Mouse (Mus musculus) midbrain, embryonic 10.5 days (tissue): ENCODE results near the gene Med21. TPM values are rescaled to one million over a fixed set of nuclear protein-coding genes. Genes with fewer than 3 reads are reported as not detected.

Source experiments
- DNase-seq: peaks from one replicate; pipeline ENCODE4 v3.0.0-alpha.2; 2017; ENCODE audit warnings: low spot score
- H3K27ac ChIP-seq: fragments of 300-500 bp; sonication (generic); replicated peaks from 2 replicates; pipeline ENCODE4 v1.5.1; 2016; ENCODE audit warnings: mild to moderate bottlenecking
- H3K27me3 ChIP-seq: fragments of 300-500 bp; sonication (generic); 2 replicates; pipeline ENCODE4 v1.6.1; 2016; ENCODE audit warnings: low read depth, mild to moderate bottlenecking; ENCODE audit not compliant: poor library complexity, severe bottlenecking
- H3K36me3 ChIP-seq: fragments of 300-500 bp; sonication (generic); 2 replicates; pipeline ENCODE4 v1.6.1; 2016; ENCODE audit warnings: mild to moderate bottlenecking, moderate library complexity
- H3K4me1 ChIP-seq: fragments of 300-500 bp; sonication (generic); 2 replicates; pipeline ENCODE4 v1.6.1; 2016
- H3K4me3 ChIP-seq: fragments of 300-500 bp; sonication (generic); 2 replicates; pipeline ENCODE4 v1.5.1; 2016; ENCODE audit warnings: mild to moderate bottlenecking, moderate library complexity
- H3K9me3 ChIP-seq: fragments of 300-500 bp; sonication (generic); replicated peaks from 2 replicates; pipeline ENCODE4 v1.6.1; 2016; ENCODE audit warnings: mild to moderate bottlenecking
- WGBS: fragments of 180-500 bp; shearing (Covaris S2); methylation state at CpG from one replicate; pipeline ENCODE4 v1.1.7; 2016; 5-methylcytosine and 5-hydroxymethylcytosine counted together
- polyA plus RNA-seq: library from polyadenylated mRNA; unstranded; fragments of >200 nt; fragmentation: Nextera tagmentation; extraction: Ambion mirVana; gene quantifications from 2 replicates; pipeline ENCODE4 v1.2.1, GENCODE M21; 2016

Med21 gene
- polyA plus RNA-seq: 132 and 135 TPM in 2 replicates

GRCm38 (mm10) chr6:146642276-146643183, at the start of gene Med21, which contains the start of gene Tm7sf3:
Gene Med21, plus strand, starts transcription at chr6:146642547.
Gene Tm7sf3, minus strand, starts transcription at chr6:146642824.
- Histone ChIP-seq H3K4me1 (peaks cover 18% of the 10 kb centered on the region), H3K9me3 (no peaks in the 10 kb centered on the region), H3K27ac (peak within 1 kb of the TSS; percentile 96), H3K4me3 (peak within 1 kb of the TSS; percentile 91), H3K27me3 (peaks cover 7% of the 10 kb centered on the region; the same call in 1 of the 2 replicates), H3K36me3 (0 out of 2 replicates have a peak, but pooled peaks cover 2% of the 10 kb centered on the region)
- 1% methylated on average over 60 of the region's 60 CpGs for WGBS
- peak; percentile 99 for DNase-seq

- no peaks in the 10 kb centered on the region for H3K27me3 ChIP-seq
- H3K4me3 ChIP-seq: no peak overlapping the region
- H3K36me3 ChIP-seq: peaks cover 96% of the 10 kb centered on the region
- 98% methylated on average over 4 of the region's 4 CpGs for WGBS
- no peaks in the 10 kb centered on the region for H3K9me3 ChIP-seq
- H3K4me1 ChIP-seq: no peaks in the 10 kb centered on the region
- H3K27ac ChIP-seq: no peak overlapping the region
- no peak for DNase-seq
Observed at GRCm38 (mm10) chr6:146602601-146603000, 39.7 kb upstream of the Med21 start.

DNA sequence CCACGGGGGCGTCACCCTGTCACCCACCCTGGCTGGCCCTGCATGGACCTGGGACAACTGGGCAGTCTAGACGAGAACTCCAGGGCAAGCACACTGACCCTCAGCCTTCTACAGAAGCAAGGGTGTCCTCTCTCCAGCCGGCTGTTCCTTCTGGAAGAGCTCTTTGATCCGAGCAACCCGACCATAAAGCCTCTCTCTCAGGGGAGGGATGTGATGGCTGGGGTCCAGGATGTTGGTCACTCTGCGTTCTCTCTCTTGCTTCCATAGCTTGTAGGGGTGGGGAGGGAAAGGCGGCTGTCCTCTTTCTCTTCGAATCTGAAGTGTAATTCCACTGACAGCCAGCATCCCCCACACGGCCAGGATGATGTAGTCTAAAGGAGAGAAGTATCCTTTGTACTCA, 38.7 kb upstream of the Med21 start:
- Histone ChIP-seq H3K4me3 (no peak overlapping the region), H3K36me3 (peaks cover 95% of the 10 kb centered on the region), H3K27me3 (no peaks in the 10 kb centered on the region), H3K27ac (no peak overlapping the region), H3K9me3 (no peaks in the 10 kb centered on the region), H3K4me1 (no peaks in the 10 kb centered on the region)
- 83% methylated on average over 10 of the region's 10 CpGs for WGBS
- DNase-seq: no peak

GRCm38 (mm10) chr6:146611385-146611784, 31.0 kb upstream of the Med21 start:
- Histone ChIP-seq H3K4me3 (no peak overlapping the region), H3K36me3 (peaks cover 88% of the 10 kb centered on the region), H3K9me3 (no peaks in the 10 kb centered on the region), H3K27ac (no peak overlapping the region), H3K27me3 (no peaks in the 10 kb centered on the region), H3K4me1 (no peaks in the 10 kb centered on the region)
- no peak for DNase-seq
- WGBS: 92% methylated on average over 6 of the region's 6 CpGs

DNA sequence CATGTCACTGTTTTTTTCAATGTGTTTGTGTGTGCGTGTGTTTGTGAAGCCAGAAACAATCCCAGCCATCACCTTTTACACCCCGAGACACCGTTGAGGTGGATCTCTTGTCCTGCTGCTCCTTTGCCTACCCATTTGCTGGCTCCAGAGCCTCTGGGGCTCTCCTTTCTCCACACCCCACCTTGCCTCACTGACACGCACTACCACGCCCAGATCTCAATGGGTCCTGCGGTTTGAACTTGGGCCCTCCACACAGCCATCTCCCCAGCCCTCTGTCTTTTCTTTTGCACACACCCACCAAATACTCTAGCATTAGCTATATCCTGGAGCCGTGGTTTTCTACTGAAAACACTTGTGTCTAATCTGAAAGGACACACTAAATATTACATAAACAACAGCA, 30.4 kb upstream of the Med21 start:
- Histone ChIP-seq H3K4me3 (no peak overlapping the region), H3K4me1 (no peaks in the 10 kb centered on the region), H3K27ac (no peak overlapping the region), H3K9me3 (no peaks in the 10 kb centered on the region), H3K27me3 (no peaks in the 10 kb centered on the region), H3K36me3 (peaks cover 88% of the 10 kb centered on the region)
- 92% methylated on average over 7 of the region's 7 CpGs for WGBS
- no peak for DNase-seq

GRCm38 (mm10) chr6:146612736-146613135, 29.6 kb upstream of the Med21 start:
- no peak for DNase-seq
- Histone ChIP-seq H3K4me3 (no peak overlapping the region), H3K36me3 (peaks cover 88% of the 10 kb centered on the region), H3K4me1 (no peaks in the 10 kb centered on the region), H3K27ac (no peak overlapping the region), H3K27me3 (no peaks in the 10 kb centered on the region), H3K9me3 (no peaks in the 10 kb centered on the region)
- WGBS: 91% methylated on average over 5 of the region's 5 CpGs

DNA sequence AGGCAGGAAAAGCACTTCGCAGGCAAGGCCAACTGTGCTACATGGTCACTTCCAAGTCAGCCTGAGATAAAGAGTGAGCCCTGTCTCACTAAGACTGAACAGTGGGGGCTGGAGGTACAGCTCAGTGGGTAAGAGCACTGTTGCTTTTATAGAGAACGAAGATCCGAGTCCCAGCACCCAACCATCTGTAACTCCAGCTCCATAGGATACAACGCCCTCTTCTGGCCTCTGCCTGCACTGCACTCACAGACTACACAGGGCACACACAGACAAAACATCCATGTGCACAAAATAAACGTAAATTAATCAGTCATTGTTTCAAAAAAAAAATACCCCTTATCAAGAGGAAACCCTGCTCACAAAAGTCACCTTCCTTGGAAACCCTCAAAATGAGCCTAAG, 28.4 kb upstream of the Med21 start:
- H3K36me3 ChIP-seq: peaks cover 90% of the 10 kb centered on the region
- H3K4me1 ChIP-seq: no peaks in the 10 kb centered on the region
- no peaks in the 10 kb centered on the region for H3K9me3 ChIP-seq
- WGBS: 89% methylated on average over 5 of the region's 5 CpGs
- DNase-seq: no peak
- H3K27me3 ChIP-seq: no peaks in the 10 kb centered on the region
- no peak overlapping the region for H3K27ac ChIP-seq
- no peak overlapping the region for H3K4me3 ChIP-seq

DNA sequence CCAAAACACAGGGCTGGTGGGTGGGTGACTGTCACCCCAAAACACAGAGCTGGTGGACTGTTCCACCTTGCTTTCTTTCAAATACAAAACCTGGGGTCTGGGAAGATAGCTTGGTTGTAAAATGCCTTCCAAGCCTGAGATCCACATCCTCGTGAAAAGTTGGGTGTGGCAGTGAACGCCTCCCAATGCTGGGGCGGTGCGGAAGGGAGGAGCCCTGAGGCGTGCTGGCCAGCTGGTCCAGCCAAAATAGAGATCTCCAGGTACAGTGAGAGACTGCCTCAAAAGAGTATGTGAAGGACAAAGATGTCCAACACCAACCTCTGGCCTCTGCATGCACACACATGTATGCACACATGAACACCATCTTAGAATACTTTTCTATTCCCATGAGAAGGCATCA, 27.8 kb upstream of the Med21 start:
- DNase-seq: no peak
- H3K27me3 ChIP-seq: no peaks in the 10 kb centered on the region
- peaks cover 89% of the 10 kb centered on the region for H3K36me3 ChIP-seq
- no peak overlapping the region for H3K4me3 ChIP-seq
- 92% methylated on average over 5 of the region's 5 CpGs for WGBS
- H3K27ac ChIP-seq: no peak overlapping the region
- H3K9me3 ChIP-seq: no peaks in the 10 kb centered on the region
- no peaks in the 10 kb centered on the region for H3K4me1 ChIP-seq

- DNase-seq: no peak
- Histone ChIP-seq H3K4me1 (no peaks in the 10 kb centered on the region), H3K9me3 (no peaks in the 10 kb centered on the region), H3K36me3 (peaks cover 85% of the 10 kb centered on the region), H3K27me3 (no peaks in the 10 kb centered on the region), H3K27ac (no peak overlapping the region), H3K4me3 (no peak overlapping the region)
- 90% methylated on average over 8 of the region's 8 CpGs for whole genome bisulfite sequencing
Observed at GRCm38 (mm10) chr6:146615891-146616290, 26.5 kb upstream of the Med21 start.

DNA sequence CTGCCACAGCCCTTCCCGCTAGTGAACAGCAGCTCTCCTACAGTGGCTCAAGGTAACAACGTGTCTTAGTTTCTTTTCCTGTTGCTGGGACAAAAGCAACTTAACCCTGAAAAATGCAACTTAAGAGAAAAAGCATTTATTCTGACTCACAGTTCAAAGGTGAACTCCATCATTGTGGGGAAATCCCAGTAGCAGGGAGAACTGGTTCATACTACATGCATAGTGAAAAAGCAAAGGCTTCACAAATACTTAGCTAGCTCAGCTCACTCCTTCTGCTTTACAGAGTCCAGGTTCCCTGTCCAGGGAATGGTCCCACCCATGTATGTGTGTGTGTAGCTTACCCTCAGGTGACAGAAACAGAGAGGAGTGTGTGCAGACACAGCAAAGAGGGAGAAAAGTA, 25.7 kb upstream of the Med21 start:
- H3K4me1 ChIP-seq: no peaks in the 10 kb centered on the region
- no peaks in the 10 kb centered on the region for H3K9me3 ChIP-seq
- no peak overlapping the region for H3K4me3 ChIP-seq
- no peaks in the 10 kb centered on the region for H3K27me3 ChIP-seq
- peaks cover 86% of the 10 kb centered on the region for H3K36me3 ChIP-seq
- WGBS: 86% methylated on average over 2 of the region's 2 CpGs
- H3K27ac ChIP-seq: no peak overlapping the region
- no peak for DNase-seq

DNA sequence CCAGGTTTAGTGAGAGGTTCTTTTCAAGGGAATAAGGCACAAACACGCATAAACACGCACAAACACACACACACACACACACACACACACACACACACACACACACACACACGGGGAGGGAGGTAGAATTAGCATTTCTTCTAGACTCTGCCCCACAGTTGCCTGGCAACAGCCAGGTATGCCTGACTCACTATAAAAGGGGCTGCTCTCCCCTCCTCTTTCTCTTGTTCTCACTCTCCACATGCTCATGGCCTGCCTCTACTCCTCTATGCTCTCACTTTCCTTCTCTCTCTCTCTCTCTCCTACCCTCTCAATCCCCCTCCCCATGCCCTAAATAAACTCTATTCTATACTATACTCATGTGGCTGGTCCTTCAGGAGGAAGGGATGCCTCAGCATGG, 14.2 kb upstream of the Med21 start:
- Histone ChIP-seq H3K27ac (no peak overlapping the region), H3K4me3 (no peak overlapping the region), H3K9me3 (no peaks in the 10 kb centered on the region), H3K4me1 (peaks cover 21% of the 10 kb centered on the region), H3K27me3 (no peaks in the 10 kb centered on the region), H3K36me3 (peaks cover 7% of the 10 kb centered on the region; the same call in 1 of the 2 replicates)
- no peak for DNase-seq
- WGBS: 62% methylated on average over 3 of the region's 3 CpGs

DNA sequence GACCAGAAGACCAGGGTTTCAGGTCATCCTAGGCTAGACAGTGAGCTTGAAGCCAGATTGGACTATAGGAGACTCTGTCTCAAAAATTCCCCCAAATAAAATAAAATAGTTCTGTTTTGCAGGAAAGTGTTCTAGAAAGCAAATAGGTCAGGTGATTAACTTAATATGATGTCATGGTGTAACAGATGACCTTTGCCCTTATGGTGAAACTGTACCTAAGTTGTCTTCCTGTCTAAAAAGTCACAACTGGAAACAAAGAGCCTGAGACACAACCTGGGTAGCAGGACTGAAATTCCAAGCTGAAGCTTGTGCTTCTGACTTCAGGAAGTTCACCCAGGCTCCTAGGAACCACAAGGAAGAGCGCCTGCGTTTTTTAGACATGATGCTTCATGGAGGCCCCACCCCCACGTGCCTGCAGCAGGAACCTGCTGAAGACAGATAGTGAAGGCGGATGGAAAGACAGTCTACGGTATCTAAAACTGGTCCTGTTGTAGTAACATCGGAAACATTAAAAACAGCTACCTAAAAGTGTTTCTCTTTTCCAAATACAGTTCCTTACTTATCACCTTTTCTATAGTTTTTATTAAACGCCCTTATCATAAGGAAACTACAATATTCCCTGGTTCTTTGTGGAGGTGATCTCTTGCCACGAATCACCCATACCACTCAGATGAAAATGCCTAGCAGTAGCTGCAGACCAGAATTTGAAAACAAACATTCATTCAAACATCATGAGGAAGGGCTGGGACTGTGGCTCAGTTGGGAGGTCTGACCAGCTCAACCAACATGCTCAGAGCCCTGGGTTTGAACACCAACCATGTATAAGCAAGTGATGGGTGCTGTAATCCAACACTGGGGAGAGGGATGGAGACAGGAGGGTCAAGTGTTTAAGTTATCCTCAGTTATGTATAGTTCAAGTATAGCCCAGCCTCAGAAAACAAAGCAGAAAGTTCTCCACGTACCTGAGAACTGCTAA, 12.3 kb upstream of the Med21 start:
- Histone ChIP-seq H3K27ac (no peak overlapping the region), H3K4me1 (peaks cover 31% of the 10 kb centered on the region), H3K36me3 (no peaks in the 10 kb centered on the region), H3K4me3 (no peak overlapping the region), H3K27me3 (no peaks in the 10 kb centered on the region), H3K9me3 (no peaks in the 10 kb centered on the region)
- WGBS: 81% methylated on average over 9 of the region's 9 CpGs
- DNase-seq: no peak
